Mouse (Mus musculus) cerebellum, adult 11 months (tissue): ENCODE data around the gene Tmem109.

Experiments used
- DNase-seq: peaks from one replicate; pipeline ENCODE4 v3.0.0; 2022

Tmem109 gene

DNA sequence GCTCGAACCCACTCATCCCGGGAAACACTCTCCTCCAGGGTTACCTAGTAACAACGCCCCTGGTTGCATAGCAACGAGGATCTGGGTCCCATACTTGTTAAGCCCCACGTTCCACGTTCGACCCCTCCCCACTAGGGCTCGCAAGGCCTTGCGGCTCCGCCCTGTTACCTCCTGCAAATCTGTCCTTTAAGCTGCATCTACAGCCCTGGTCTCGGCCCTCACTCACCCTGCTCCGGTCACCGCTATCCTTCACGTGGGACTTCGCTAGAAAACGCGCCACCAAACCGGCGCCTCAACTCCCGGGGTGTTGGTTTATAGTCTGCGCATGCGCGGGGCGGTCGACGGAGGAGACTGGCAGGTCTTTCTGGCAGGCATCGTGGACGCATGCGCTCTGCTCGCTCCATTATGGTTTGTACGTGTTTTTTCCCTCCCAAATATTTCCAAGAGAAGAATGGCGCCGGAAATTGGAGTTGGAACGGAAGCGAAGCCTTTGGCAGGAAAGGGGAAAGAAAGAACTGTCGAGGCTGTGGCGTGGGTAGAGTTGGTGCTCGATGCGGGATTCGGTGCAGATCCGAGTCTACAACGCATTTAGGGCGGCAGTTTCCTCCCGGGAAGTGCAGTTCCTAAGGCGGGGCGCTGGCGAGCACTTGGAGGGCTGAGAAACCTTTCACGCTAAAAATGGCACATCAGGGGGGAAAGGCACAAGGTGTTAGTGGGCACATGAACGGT is at the start of gene Tmem109:
Tmem109 (minus strand) TSS at position 576 of the 729 bp plus-strand sequence.
- DNase-seq: peak; percentile 94

DNA sequence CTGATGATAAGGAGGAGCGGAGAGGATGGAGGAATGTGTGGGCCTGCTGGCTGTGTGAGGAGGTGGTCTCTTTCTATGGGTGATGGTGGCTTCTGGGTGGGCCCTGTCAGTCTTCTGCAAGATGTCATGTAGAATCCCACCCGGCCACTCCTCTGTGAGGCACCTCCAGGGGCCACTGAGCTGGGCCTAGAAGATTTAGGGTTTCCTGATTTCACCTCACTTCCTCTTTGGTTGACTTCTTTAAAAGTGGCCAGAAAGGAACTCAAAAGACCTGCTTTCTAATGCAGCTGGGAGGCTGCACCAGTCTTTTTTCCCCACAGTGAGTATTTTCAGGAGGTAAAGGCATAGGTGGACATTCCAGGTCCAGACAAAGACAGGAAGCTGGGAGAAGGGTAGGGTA is 48.8 kb upstream of the Tmem109 start:
- no peak for DNase-seq

- DNase-seq: no peak
These were observed 44.9 kb upstream of the Tmem109 start for GRCm38 (mm10) chr19:10926666-10927065.

DNA sequence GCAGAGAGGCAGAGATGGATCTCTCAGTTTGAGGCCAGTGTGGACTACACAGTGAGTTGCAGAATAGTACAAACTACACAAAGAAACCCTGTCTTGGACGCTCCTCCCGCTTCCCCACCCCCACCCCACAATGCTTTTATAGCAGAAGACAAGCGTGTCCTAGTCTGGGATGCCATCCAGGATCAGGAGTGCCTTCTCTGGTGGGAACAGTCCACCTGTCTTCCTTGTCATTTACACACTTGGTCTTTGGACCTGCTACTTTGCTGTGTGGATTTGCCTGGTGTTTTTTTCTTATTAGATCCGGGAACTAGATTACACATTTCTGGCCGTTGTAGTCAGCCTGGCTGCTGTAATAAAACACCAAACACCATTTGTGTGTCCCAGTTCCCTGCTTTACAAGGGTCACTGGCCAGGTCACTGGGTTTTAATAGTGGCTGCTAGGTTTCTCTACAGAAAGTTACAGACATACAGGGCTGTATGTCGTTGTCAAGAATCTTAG is 44.4 kb upstream of the Tmem109 start:
- no peak for DNase-seq

- no peak for DNase-seq
These were observed 42.4 kb upstream of the Tmem109 start for GRCm38 (mm10) chr19:10924220-10924619.

DNA sequence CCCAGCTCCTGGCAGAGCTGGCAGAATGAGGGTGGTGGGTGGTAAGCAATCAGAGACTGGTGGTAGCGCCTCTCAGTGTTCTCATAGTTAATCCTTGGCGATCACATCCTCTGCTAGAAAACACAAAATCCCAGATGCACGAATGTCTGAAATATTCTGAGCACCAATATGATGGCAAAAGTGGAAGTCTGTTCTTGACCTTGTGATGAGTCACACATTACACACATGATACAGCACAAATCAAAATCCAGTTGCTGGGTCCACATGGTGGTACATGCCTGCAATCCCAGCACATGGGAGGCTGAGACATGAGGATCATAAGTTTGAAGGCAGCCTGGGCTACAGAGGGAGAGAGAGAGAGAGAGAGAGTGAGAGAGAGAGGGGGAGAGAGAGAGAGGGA is 39.3 kb upstream of the Tmem109 start:
- no peak for DNase-seq

DNA sequence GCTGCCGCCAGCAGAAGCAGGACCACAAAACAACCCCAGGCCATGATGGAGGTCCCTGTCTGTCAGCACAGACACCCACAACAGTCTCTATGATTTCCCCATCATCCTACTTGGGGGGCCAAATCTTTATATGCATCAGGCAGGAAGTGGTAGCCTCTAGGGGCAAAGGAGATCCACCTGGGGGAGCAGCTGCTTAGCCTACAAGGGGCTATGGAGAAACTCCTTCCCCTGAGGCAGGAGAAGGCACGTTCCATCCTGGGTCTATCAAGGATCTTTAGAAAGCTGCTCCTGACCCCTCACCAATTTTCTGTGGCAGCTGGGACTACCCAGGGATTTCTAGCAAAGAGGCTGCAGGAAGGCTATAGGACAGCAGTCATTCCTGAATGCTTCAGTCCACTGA is 38.7 kb upstream of the Tmem109 start, which contains the start of gene Zp1:
Zp1 (minus strand) TSS at position 101 of the 400 bp plus-strand sequence.
- DNase-seq: no peak

- DNase-seq: no peak
These were observed 36.7 kb upstream of the Tmem109 start for GRCm38 (mm10) chr19:10918321-10918991.

- DNase-seq: no peak
These were observed 34.7 kb upstream of the Tmem109 start for GRCm38 (mm10) chr19:10916506-10916905.

DNA sequence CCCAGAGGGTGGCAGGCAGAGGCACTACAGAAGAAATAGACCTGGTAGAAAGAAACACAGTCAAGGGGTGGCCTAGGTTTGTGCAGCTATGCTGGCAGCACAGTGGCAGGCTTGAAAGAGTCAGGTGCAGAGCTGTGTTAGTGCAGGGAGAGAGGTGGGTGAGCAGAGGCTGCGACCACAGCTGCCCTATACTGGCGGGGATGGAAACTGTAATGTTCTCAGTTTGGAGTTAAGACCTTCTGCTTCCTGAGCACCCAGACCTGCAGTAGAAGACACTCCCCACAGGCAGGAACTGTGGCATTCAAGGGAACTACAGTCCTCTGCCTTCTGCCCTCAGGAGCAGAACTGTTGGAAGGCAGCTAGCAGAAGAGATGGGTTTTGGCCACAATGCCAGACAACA is 33.1 kb upstream of the Tmem109 start:
- DNase-seq: no peak

GRCm38 (mm10) chr19:10914291-10914690 is 32.5 kb upstream of the Tmem109 start:
- DNase-seq: no peak

DNA sequence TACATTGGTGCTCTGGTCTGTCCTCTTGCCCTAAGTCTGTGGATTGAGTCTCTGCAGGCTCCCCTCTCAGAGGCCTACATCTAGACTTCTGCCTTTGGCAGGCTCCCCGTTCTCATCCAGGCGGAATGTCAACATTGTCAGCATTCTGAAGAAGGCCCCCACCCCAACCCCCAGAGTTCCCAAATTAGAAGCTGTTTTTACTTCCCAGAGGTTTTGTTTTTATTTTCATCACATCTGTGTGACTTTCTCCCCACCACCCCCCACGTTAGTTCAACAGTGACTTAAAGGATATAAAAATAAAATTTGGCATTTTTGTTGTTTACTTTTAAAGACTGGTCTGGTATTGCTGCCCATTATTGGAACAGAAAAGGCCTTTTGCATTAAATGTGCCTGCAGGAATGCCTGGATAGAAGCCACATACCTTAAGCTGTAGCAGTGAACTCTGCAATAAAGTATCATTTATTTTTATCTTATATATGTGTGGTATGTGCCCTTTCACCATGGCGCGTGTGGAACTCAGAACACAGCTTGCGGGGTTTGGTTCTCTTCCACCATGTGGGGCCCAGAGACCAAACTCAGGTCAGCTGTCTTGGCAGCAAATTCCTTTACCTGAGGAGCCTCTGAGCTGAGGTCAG is 27.4 kb upstream of the Tmem109 start:
- DNase-seq: no peak

GRCm38 (mm10) chr19:10907891-10908290 is 26.1 kb upstream of the Tmem109 start:
- DNase-seq: no peak

- no peak for DNase-seq
These were observed 23.9 kb upstream of the Tmem109 start for GRCm38 (mm10) chr19:10905728-10906000.

DNA sequence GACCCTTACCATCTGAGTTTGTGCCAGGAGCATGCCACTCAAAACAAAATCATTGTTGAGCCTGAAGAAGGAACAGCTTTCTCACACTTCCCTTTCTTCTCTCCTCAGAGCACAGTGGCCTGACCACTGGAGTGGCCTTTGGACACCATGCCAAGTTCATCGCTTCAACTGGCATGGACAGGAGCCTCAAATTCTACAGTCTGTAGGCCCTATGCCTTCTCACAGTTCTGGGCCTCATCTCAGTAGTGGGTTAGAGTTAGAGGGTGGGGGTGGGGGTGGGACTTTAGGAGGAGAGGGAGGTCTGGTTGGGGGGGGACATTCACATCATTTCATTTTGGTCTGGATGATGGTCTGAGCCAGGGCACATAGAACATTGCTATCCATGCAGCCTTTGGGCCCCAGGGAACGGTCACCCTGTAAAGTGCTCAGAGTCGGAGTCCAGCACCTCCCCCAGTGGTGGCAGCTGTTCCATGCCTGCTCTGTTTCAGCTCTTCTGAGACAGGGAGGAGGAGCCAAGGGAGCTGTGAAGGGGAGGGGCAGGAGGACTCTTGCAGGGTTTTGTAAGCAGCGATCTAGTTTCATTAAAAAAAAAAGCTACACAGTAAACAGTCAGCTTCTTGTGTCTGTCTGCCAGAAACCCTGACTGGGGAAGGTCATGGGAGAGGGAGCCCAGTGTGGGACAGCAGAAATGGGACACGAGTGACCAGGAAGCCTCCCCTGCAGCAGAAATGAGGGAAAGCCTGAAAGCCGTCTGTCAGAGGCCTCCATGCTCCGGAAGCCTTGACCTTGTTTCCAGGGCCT is 23.3 kb upstream of the Tmem109 start:
- no peak for DNase-seq

GRCm38 (mm10) chr19:10904512-10904911 is 22.7 kb upstream of the Tmem109 start:
- DNase-seq: no peak

DNA sequence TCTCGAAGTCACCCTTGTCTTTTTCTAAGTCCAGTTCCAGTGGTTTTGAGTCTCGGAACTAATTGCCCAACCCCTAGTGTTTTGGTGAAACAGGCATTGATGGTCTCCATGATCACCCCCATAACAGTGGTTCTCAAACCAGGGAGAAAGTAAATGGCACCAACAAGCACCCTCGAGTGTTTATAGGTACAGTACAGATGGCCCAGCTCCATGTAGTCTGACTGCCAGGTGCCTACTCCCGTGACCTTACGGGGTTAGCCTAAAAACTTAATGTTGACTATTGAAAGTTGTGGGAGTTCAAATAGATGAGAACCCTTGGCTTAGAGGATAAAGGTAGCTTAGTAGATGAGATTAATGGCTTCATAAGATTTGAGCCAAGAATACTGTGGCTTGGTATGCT is 19.2 kb upstream of the Tmem109 start:
- DNase-seq: no peak

DNA sequence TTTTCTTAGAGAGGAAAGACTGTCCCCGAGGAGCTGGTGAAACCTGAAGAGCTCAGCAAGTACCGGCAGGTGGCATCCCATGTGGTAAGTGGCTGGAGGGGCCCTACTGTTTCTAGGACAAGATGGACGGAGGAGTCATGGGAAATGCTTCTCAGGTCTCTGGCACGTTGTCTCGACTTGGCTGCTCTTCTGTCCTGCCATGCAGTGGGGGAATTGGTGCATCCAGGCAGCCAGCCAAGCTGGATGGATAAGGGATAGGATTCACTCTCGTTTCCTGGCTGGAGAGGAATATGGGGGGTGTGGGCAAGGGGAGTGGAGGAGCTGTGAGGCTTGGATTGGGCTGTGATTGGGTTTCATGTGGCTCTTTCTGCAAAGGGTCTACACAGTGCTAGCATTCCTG is 18.5 kb upstream of the Tmem109 start:
- no peak for DNase-seq

DNA sequence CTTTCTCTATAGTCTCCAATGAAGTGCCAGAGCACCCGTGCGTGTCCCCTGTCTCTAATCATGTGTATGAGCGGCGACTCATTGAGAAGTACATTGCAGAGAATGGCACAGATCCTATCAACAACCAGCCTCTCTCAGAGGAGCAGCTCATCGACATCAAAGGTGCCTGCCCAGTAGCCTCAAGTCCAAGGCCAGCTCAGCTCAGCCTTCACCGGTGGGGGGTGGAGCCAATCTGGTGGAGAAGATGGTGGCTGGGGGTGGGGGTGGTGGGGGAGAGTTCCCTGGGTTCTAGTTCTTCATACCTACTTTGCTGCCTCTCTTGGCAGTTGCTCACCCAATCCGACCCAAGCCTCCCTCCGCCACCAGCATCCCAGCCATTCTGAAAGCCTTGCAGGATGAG is 15.7 kb upstream of the Tmem109 start:
- no peak for DNase-seq

- no peak for DNase-seq
These were observed 15.0 kb upstream of the Tmem109 start for GRCm38 (mm10) chr19:10896849-10897248.

GRCm38 (mm10) chr19:10895708-10896107 is 13.9 kb upstream of the Tmem109 start:
- no peak for DNase-seq

DNA sequence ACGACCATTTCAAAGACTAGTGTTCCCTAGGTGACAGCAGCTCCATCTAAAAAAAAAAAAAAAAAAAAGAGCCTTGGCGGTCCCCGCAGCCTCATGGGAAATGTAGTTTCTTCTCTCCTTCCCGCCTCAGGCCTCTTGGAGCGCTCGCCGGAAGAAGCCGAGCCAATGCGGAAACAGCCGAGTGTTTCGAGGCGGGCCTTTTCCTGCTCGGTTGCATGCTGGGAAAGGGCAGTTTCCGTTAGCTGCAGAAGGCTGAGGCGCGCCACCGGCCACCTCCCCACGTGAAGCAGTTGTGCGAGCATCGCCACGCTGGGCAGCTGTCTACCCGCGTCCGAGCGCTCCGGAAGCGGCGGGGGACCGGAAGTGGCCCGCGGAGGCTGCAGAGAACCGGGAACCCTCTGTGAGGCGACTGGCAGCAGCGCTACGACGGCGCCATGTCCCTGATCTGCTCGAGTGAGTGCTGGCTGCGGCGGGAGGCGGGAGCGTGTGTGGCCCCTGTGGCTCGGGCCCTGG is 13.3 kb upstream of the Tmem109 start, which contains the start of gene Prpf19:
Prpf19 (plus strand) TSS at position 216 of the 513 bp plus-strand sequence.
- peak; percentile 97 for DNase-seq

DNA sequence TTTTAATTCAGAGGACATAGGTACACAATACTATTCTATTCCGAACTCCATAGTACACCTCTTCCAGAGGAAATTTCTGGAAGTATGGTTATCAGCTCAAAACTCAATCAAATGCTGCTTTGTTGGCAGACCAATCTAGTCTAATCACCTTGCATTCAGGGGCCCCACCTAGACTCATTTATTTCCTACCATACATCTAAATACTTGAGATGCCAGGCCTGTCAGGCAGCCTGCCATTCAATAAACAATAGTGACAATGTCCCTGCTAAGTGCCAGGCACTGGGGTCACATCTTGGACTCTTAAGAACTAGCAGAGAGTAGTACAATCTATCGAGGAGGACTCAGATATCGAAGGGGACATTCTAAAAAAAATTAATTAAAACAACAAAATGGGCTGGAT is 10.4 kb upstream of the Tmem109 start:
- no peak for DNase-seq
